Mouse (Mus musculus) heart, embryonic 11.5 days (tissue): ENCODE measurements around the gene Actn2. TPM values are rescaled to one million over a fixed set of nuclear protein-coding genes. Genes with fewer than 3 reads are reported as not detected.

Experiments used
- ATAC-seq: fragments of 200-750 bp; cut with Nextera tagmentation; replicated peaks from 2 replicates; pipeline ENCODE4 v1.8.0; 2017; ENCODE audit warnings: moderate library complexity; ENCODE audit not compliant: insufficient number of reproducible peaks, low FRiP score, low TSS enrichment
- H3K27ac ChIP-seq: fragments of 300-500 bp; sonication (generic); 2 replicates; pipeline ENCODE4 v1.5.1; 2014; ENCODE audit warnings: mild to moderate bottlenecking, low read depth, low read length
- H3K27me3 ChIP-seq: fragments of 300-500 bp; sonication (generic); 2 replicates; pipeline ENCODE4 v1.6.1; 2014; ENCODE audit warnings: mild to moderate bottlenecking, low read length, mixed read lengths; ENCODE audit not compliant: control insufficient read depth, insufficient read depth
- H3K36me3 ChIP-seq: fragments of 300-500 bp; sonication (generic); 2 replicates; pipeline ENCODE4 v1.6.1; 2014; ENCODE audit warnings: mild to moderate bottlenecking, low read length, moderate library complexity, mixed read lengths; ENCODE audit not compliant: control insufficient read depth, insufficient read depth
- H3K4me1 ChIP-seq: fragments of 300-500 bp; sonication (generic); 2 replicates; pipeline ENCODE4 v1.6.1; 2014; ENCODE audit warnings: low read length; ENCODE audit not compliant: control insufficient read depth, insufficient read depth
- H3K4me2 ChIP-seq: fragments of 300-500 bp; sonication (generic); 2 replicates; pipeline ENCODE4 v1.6.1; 2014; ENCODE audit warnings: mild to moderate bottlenecking, moderate library complexity
- H3K4me3 ChIP-seq: fragments of 300-500 bp; sonication (generic); 2 replicates; pipeline ENCODE4 v1.5.1; 2014; ENCODE audit warnings: low read depth, low read length
- H3K9ac ChIP-seq: fragments of 300-500 bp; sonication (generic); 2 replicates; pipeline ENCODE4 v1.6.1; 2014; ENCODE audit warnings: mild to moderate bottlenecking, low read depth, low read length, moderate library complexity
- H3K9me3 ChIP-seq: fragments of 300-500 bp; sonication (generic); replicated peaks from 2 replicates; pipeline ENCODE4 v1.6.1; 2016; ENCODE audit warnings: low read length; ENCODE audit not compliant: control insufficient read depth
- WGBS: fragments of 180-500 bp; shearing (Covaris S2); extraction: QIAGEN DNeasy Blood & Tissue Kit; methylation state at CpG from one replicate; pipeline ENCODE4 v1.1.7; 2014; ENCODE audit not compliant: insufficient replicate concordance; 5-methylcytosine and 5-hydroxymethylcytosine counted together
- polyA plus RNA-seq: library from polyadenylated mRNA; unstranded; fragments of >200 nt; fragmentation: Nextera tagmentation; extraction: Ambion mirVana; gene quantifications from 2 replicates; pipeline ENCODE4 v1.2.1, GENCODE M21; 2014

The Actn2 gene
- polyA plus RNA-seq, 1 experiment from 2014 or later: 1,008 TPM

- peaks cover 9% of the 10 kb centered on the region for H3K4me1 ChIP-seq
- H3K9ac ChIP-seq: no peak overlapping the region
- peak; percentile 74 for ATAC-seq
- no peak overlapping the region for H3K4me3 ChIP-seq
- H3K4me2 ChIP-seq: no peak overlapping the region
- H3K27ac ChIP-seq: peak overlapping the region; percentile 86
- 49% methylated on average over 7 of the region's 7 CpGs for whole genome bisulfite sequencing
- no peaks in the 10 kb centered on the region for H3K27me3 ChIP-seq
- H3K9me3 ChIP-seq: no peaks in the 10 kb centered on the region
- peaks cover 17% of the 10 kb centered on the region for H3K36me3 ChIP-seq
Measured at GRCm38 (mm10) chr13:12293810-12294209, 46.8 kb downstream of the Actn2 start.

DNA sequence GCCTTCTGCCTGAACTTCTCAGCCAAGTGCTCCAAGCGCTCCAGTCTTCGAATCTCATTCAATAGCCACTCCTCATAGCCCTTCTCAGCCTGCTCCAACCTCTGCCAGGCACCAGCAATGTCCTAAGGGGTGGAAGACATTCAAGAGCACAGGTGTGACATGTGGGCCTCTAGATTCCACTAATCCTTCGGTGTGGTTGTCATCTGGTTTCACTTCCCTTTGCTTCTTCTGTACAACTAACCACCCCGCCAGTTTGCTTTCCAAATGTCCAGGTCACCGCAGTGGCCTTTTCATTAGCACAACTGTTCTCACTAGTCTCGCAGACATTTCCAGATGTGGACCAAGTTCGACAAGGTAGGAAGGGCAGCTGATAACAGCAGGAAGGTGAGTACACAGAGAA, 49.9 kb downstream of the Actn2 start:
- peaks cover 6% of the 10 kb centered on the region; the same call in 1 of the 2 replicates for H3K4me1 ChIP-seq
- no peak overlapping the region for H3K4me2 ChIP-seq
- H3K9me3 ChIP-seq: no peaks in the 10 kb centered on the region
- no peaks in the 10 kb centered on the region for H3K27me3 ChIP-seq
- H3K9ac ChIP-seq: no peak overlapping the region
- ATAC-seq: no peak
- H3K27ac ChIP-seq: no peak overlapping the region
- peaks cover 16% of the 10 kb centered on the region; the same call in 1 of the 2 replicates for H3K36me3 ChIP-seq
- no peak overlapping the region for H3K4me3 ChIP-seq
- 85% methylated on average over 7 of the region's 7 CpGs for WGBS

DNA sequence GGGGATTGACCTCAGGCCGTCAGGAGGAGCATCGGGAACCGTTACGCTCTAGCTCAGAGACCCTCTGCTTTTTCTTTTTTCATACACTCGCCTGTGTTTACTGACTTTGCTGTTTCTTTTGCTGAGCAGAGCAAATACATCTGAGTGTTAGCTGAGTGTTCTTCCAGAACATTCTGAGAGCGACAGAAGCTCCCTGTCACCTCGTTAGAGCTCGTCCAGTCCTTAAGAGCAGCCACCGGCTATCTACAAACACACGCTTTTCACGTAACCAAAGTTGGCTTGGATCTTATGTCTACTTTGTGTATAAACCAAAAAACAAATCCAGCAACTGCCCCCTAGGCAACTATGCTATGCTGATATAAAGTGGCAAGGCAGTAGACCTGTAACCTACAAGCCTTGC, 56.0 kb downstream of the Actn2 start:
- Histone ChIP-seq H3K4me1 (no peaks in the 10 kb centered on the region), H3K27ac (peak overlapping the region; percentile 86), H3K36me3 (peaks cover 11% of the 10 kb centered on the region; the same call in 1 of the 2 replicates), H3K4me3 (no peak overlapping the region), H3K27me3 (no peaks in the 10 kb centered on the region), H3K9me3 (no peaks in the 10 kb centered on the region), H3K9ac (0 out of 2 replicates have a peak overlapping the region, but pooled peaks have one; percentile 16), H3K4me2 (no peak overlapping the region)
- ATAC-seq: no peak
- 72% methylated on average over 11 of the region's 11 CpGs for WGBS

GRCm38 (mm10) chr13:12283826-12284225, 56.7 kb downstream of the Actn2 start:
- H3K4me1 ChIP-seq: no peaks in the 10 kb centered on the region
- no peaks in the 10 kb centered on the region for H3K27me3 ChIP-seq
- no peaks in the 10 kb centered on the region for H3K9me3 ChIP-seq
- H3K36me3 ChIP-seq: peaks cover 10% of the 10 kb centered on the region
- H3K4me2 ChIP-seq: no peak overlapping the region
- peak overlapping the region; percentile 86 for H3K27ac ChIP-seq
- H3K9ac ChIP-seq: no peak overlapping the region
- WGBS: 59% methylated on average over 3 of the region's 3 CpGs
- H3K4me3 ChIP-seq: no peak overlapping the region
- peak; percentile 63 for ATAC-seq

DNA sequence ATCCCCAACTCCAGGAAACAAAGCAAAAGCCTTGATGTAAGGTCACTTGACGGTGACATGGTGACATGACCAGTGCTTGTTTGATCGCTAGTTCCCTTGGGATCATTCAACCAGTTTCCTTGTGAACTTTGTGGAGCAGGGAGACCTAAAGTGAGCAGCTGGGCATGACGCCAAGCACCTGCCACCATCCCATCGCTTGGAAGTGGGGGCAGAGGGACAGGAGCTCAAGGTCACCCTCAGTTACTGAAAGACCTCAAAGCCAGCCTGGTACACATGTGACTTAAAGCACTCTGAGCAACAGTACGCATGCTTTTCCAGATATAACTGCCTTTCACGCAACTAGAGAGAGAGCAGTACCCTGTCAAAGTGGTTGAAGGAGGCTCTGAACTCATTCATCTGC, 65.8 kb downstream of the Actn2 start:
- ATAC-seq: 0 out of 2 replicates have a peak, but pooled peaks have one; percentile 17
- Histone ChIP-seq H3K27me3 (no peaks in the 10 kb centered on the region), H3K9ac (no peak overlapping the region; the same call in 1 of the 2 replicates), H3K4me1 (no peaks in the 10 kb centered on the region), H3K4me2 (no peak overlapping the region), H3K4me3 (no peak overlapping the region), H3K27ac (peak overlapping the region; percentile 73), H3K36me3 (peaks cover 27% of the 10 kb centered on the region), H3K9me3 (no peaks in the 10 kb centered on the region)
- 52% methylated on average over 6 of the region's 6 CpGs for whole genome bisulfite sequencing

- peak overlapping the region; percentile 73 for H3K27ac ChIP-seq
- 86% methylated on average over 4 of the region's 4 CpGs for WGBS
- no peak overlapping the region; the same call in 1 of the 2 replicates for H3K9ac ChIP-seq
- ATAC-seq: no peak
- no peaks in the 10 kb centered on the region for H3K27me3 ChIP-seq
- H3K4me3 ChIP-seq: no peak overlapping the region
- H3K36me3 ChIP-seq: peaks cover 26% of the 10 kb centered on the region
- H3K4me1 ChIP-seq: no peaks in the 10 kb centered on the region
- no peak overlapping the region for H3K4me2 ChIP-seq
- H3K9me3 ChIP-seq: no peaks in the 10 kb centered on the region
Measured at GRCm38 (mm10) chr13:12274220-12274619, 66.3 kb downstream of the Actn2 start.

GRCm38 (mm10) chr13:12272953-12273352, 67.6 kb downstream of the Actn2 start:
- no peak overlapping the region for H3K4me3 ChIP-seq
- H3K27me3 ChIP-seq: no peaks in the 10 kb centered on the region
- no peak for ATAC-seq
- no peak overlapping the region for H3K4me2 ChIP-seq
- no peak overlapping the region for H3K9ac ChIP-seq
- no peaks in the 10 kb centered on the region for H3K9me3 ChIP-seq
- H3K27ac ChIP-seq: 0 out of 2 replicates have a peak overlapping the region, but pooled peaks have one; percentile 35
- WGBS: 41% methylated on average over 3 of the region's 3 CpGs
- H3K36me3 ChIP-seq: peaks cover 25% of the 10 kb centered on the region
- no peaks in the 10 kb centered on the region for H3K4me1 ChIP-seq

DNA sequence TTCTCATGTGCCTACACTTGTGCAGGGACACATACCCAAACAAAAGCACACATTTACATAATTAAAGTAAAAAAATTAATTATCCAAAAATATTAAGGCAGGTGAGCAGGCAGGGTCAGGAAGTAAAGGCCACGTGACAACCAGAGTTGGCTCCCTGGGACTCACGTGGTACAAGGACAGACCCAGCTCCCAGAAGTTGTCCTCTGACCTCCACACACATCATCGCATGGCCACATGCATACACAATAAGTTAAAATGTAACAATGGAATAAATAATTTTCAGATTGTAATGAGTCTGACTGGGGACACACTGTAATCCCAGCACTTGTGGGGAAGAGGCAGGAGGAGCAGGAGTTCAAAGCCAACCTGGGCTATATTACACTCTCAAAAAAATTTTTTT, 72.6 kb downstream of the Actn2 start:
- Histone ChIP-seq H3K4me3 (no peak overlapping the region), H3K4me1 (no peaks in the 10 kb centered on the region), H3K27ac (no peak overlapping the region), H3K4me2 (no peak overlapping the region), H3K9ac (no peak overlapping the region), H3K27me3 (no peaks in the 10 kb centered on the region), H3K36me3 (peaks cover 8% of the 10 kb centered on the region; the same call in 1 of the 2 replicates), H3K9me3 (no peaks in the 10 kb centered on the region)
- WGBS: 88% methylated on average over 3 of the region's 3 CpGs
- no peak for ATAC-seq

GRCm38 (mm10) chr13:12267097-12267496, 73.5 kb downstream of the Actn2 start:
- 59% methylated on average over 3 of the region's 3 CpGs for WGBS
- Histone ChIP-seq H3K27ac (no peak overlapping the region), H3K36me3 (0 out of 2 replicates have a peak, but pooled peaks cover 6% of the 10 kb centered on the region), H3K4me2 (no peak overlapping the region), H3K4me1 (no peaks in the 10 kb centered on the region), H3K9me3 (no peaks in the 10 kb centered on the region), H3K4me3 (no peak overlapping the region), H3K27me3 (no peaks in the 10 kb centered on the region), H3K9ac (no peak overlapping the region)
- no peak; the same call in 1 of the 2 replicates for ATAC-seq
